Mouse (Mus musculus) kidney, adult 2 months (tissue): ENCODE measurements at regions not wholly inside any gene's neighbourhood (a gene's known extent, or its start where the extent isn't known, plus 50 kb on each side); places are given as distances from the start of the nearest gene placed in this dataset.

Source experiments
- DNase-seq: peaks from one replicate; pipeline ENCODE4 v3.0.0; 2021
- H3K27ac ChIP-seq: fragments of 200-500 bp; 2 replicates; pipeline ENCODE4 v1.5.1; 2012; ENCODE audit warnings: low read depth, low read length, control low read depth, inconsistent platforms; ENCODE audit not compliant: insufficient read depth
- H3K27me3 ChIP-seq: fragments of 200-500 bp; replicated peaks from 2 replicates; pipeline ENCODE4 v1.6.1; 2012; ENCODE audit warnings: mild to moderate bottlenecking, moderate library complexity, low read length, inconsistent platforms; ENCODE audit not compliant: control insufficient read depth, insufficient read depth
- H3K36me3 ChIP-seq: fragments of 200-500 bp; 2 replicates; pipeline ENCODE4 v1.6.1; 2012; ENCODE audit warnings: mild to moderate bottlenecking, moderate library complexity, low read length, inconsistent platforms; ENCODE audit not compliant: control insufficient read depth, insufficient read depth
- H3K4me1 ChIP-seq: fragments of 200-500 bp; 2 replicates; pipeline ENCODE4 v1.6.1; 2011; ENCODE audit warnings: low read length; ENCODE audit not compliant: control insufficient read depth, insufficient read depth
- H3K4me3 ChIP-seq: fragments of 200-500 bp; 2 replicates; pipeline ENCODE4 v1.5.1; 2011; ENCODE audit warnings: mild to moderate bottlenecking, low read depth, low read length, control low read depth; ENCODE audit not compliant: insufficient read depth
- CTCF ChIP-seq: fragments of 200-500 bp; conservative IDR thresholded peaks from 2 replicates; pipeline ENCODE4 v1.5.1; 2011; ENCODE audit warnings: low read depth, mild to moderate bottlenecking, control low read depth, low read length, moderate library complexity, mixed read lengths; ENCODE audit not compliant: insufficient read depth, insufficient read length
- POLR2A ChIP-seq: fragments of 200-500 bp; IDR thresholded peaks from one replicate; pipeline ENCODE4 v1.6.1; 2011; ENCODE audit warnings: low read depth, low read length, control low read depth
- WGBS: fragments of 180-500 bp; shearing (Covaris S2); methylation state at CpG from one replicate; pipeline ENCODE4 v1.1.7; 2018; 5-methylcytosine and 5-hydroxymethylcytosine counted together

- Histone ChIP-seq H3K4me1 (no peaks in the 10 kb centered on the region), H3K36me3 (no peaks in the 10 kb centered on the region), H3K27ac (no peak overlapping the region), H3K4me3 (no peak overlapping the region), H3K27me3 (no peaks in the 10 kb centered on the region)
- DNase-seq: no peak
- 46% methylated on average over 1 of the region's 1 CpGs for WGBS
- TF ChIP-seq CTCF: no peak
- TF ChIP-seq POLR2A: no peak
These were observed 790.5 kb downstream of the Diaph3 start for GRCm38 (mm10) chr14:86350526-86350925.

GRCm38 (mm10) chr14:86339007-86339406 is 802.0 kb downstream of the Diaph3 start:
- H3K4me3 ChIP-seq: no peak overlapping the region
- peak; percentile 53 for DNase-seq
- no peak for TF ChIP-seq POLR2A
- no peak for TF ChIP-seq CTCF
- H3K27me3 ChIP-seq: no peaks in the 10 kb centered on the region
- no peaks in the 10 kb centered on the region for H3K36me3 ChIP-seq
- no peaks in the 10 kb centered on the region for H3K4me1 ChIP-seq
- H3K27ac ChIP-seq: no peak overlapping the region
- WGBS: 67% methylated on average over 6 of the region's 6 CpGs

- H3K4me1 ChIP-seq: no peaks in the 10 kb centered on the region
- H3K36me3 ChIP-seq: no peaks in the 10 kb centered on the region
- 72% methylated on average over 5 of the region's 5 CpGs for WGBS
- H3K27me3 ChIP-seq: no peaks in the 10 kb centered on the region
- no peak overlapping the region for H3K4me3 ChIP-seq
- no peak overlapping the region for H3K27ac ChIP-seq
- TF ChIP-seq CTCF (no peak), POLR2A (no peak)
- DNase-seq: no peak
These were observed 804.0 kb downstream of the Diaph3 start for GRCm38 (mm10) chr14:86337052-86337451.

- no peak for DNase-seq
- Histone ChIP-seq H3K27me3 (no peaks in the 10 kb centered on the region), H3K4me3 (no peak overlapping the region), H3K4me1 (no peaks in the 10 kb centered on the region), H3K27ac (no peak overlapping the region), H3K36me3 (no peaks in the 10 kb centered on the region)
- 82% methylated on average over 2 of the region's 2 CpGs for WGBS
- TF ChIP-seq CTCF (no peak), POLR2A (no peak)
These were observed 805.8 kb downstream of the Diaph3 start for GRCm38 (mm10) chr14:86335284-86335683.

- no peak overlapping the region for H3K27ac ChIP-seq
These were observed 811.9 kb downstream of the Diaph3 start for GRCm38 (mm10) chr14:86329176-86329575.

GRCm38 (mm10) chr14:86327646-86328045 is 813.4 kb downstream of the Diaph3 start:
- 74% methylated on average over 9 of the region's 9 CpGs for WGBS
- no peak for DNase-seq
- Histone ChIP-seq H3K27ac (no peak overlapping the region), H3K4me3 (no peak overlapping the region), H3K4me1 (no peaks in the 10 kb centered on the region), H3K27me3 (no peaks in the 10 kb centered on the region), H3K36me3 (no peaks in the 10 kb centered on the region)
- TF ChIP-seq POLR2A (no peak), CTCF (no peak)

More at GRCm38 (mm10) chr14:86329176-86329575, 811.9 kb downstream of the Diaph3 start:
- H3K4me1 ChIP-seq: no peaks in the 10 kb centered on the region
- 57% methylated on average over 3 of the region's 3 CpGs for WGBS
- TF ChIP-seq CTCF (no peak), POLR2A (no peak)
- DNase-seq: no peak
- no peak overlapping the region for H3K4me3 ChIP-seq
- no peaks in the 10 kb centered on the region for H3K36me3 ChIP-seq
- no peaks in the 10 kb centered on the region for H3K27me3 ChIP-seq

GRCm38 (mm10) chr14:86322365-86322764 is 818.7 kb downstream of the Diaph3 start:
- 12% methylated on average over 7 of the region's 7 CpGs for WGBS
- Histone ChIP-seq H3K27ac (peak overlapping the region; percentile 66), H3K36me3 (no peaks in the 10 kb centered on the region), H3K4me1 (no peaks in the 10 kb centered on the region), H3K4me3 (no peak overlapping the region), H3K27me3 (no peaks in the 10 kb centered on the region)
- peak; percentile 78 for DNase-seq
- TF ChIP-seq POLR2A: no peak
- TF ChIP-seq CTCF: no peak
